Mouse (Mus musculus): ENCODE measurements around the gene L3mbtl1. TPM values are rescaled to one million over a fixed set of nuclear protein-coding genes. Genes with fewer than 3 reads are reported as not detected.

The L3mbtl1 gene
- polyA plus RNA-seq, 1 experiment from 2014 or later = 4.4 TPM

DNA sequence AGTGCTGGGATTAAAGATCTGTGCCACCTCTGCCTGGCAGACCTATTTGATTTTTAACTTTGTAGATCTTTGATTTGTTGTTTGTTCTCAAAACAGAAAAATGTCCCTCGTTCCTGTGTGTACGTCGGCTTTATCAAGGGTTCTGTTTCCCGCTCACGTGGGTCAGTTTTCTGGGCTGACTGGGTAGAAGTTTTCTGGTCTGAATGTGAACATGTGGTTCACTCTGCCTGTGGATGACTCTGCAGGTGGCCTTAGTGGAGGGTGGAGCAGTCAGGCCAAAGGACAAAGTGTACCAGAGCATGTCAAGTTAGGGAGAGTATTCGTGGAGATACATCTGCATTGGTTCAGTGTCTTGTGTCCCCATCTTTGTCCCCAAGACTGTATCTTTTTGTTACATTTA is 41.1 kb downstream of the L3mbtl1 start:
- Histone ChIP-seq H3K4me1 (no peaks in the 10 kb centered on the region), H3K27me3 (replicated peaks) (no peaks in the 10 kb centered on the region), H3K9ac (no peak overlapping the region), H3K36me3 (replicated peaks) (no peaks in the 10 kb centered on the region), H3K27ac (no peak overlapping the region), H3K9me3 (no peaks in the 10 kb centered on the region), H3K4me2 (no peak overlapping the region), H3K4me3 (no peak overlapping the region)
- no peak for ATAC-seq (replicated peaks)
- 88% methylated on average over 6 of the region's 6 CpGs for WGBS

DNA sequence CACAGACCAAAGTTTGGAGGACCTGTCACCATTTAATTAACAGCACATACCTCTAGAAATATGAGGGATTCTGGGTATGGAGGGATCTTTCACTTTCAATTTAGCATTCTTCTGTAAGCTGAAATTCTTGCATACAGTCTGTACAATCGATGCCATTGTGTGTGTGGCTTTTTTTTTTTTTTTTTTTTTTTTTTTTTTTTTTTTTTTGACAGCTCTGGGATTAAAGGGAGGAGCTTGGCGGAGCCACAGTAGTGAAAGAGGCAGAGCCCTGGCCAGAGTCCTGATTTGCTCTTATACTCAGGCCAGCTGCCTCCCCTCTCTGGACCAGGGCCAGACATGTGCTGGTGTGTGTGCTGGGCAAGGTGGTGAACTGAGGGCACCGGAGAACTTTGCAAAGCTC is 42.7 kb downstream of the L3mbtl1 start:
- ATAC-seq (replicated peaks) = no peak; the same call in 1 of the 2 replicates
- no peak overlapping the region for H3K4me3 ChIP-seq
- no peaks in the 10 kb centered on the region for H3K4me1 ChIP-seq
- H3K27me3 ChIP-seq (replicated peaks) = no peaks in the 10 kb centered on the region
- H3K4me2 ChIP-seq = no peak overlapping the region
- H3K27ac ChIP-seq = no peak overlapping the region
- H3K9me3 ChIP-seq = no peaks in the 10 kb centered on the region
- WGBS = 38% methylated on average over 3 of the region's 3 CpGs
- H3K9ac ChIP-seq = no peak overlapping the region
- H3K36me3 ChIP-seq (replicated peaks) = no peaks in the 10 kb centered on the region

DNA sequence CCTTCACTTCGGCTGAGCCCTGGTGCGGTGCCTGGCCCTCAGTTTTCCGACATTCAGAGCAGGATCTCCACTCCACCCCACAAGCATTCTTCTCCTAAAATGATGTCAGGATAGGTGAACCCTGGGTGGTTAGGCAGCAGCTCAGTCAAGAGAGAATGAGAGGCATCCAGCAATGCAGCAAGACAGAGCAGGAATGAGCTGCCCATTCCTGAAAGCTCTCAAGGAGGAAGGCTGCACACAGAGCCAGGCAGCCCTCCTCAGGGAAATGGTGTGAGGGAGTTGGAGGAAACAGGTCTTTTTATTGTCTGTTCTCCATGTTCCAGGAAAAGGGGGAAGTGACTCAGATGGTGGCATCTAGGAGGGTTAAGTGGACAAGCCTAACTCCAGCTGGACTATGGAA is 43.5 kb downstream of the L3mbtl1 start:
- WGBS = 90% methylated on average over 3 of the region's 3 CpGs
- ATAC-seq (replicated peaks) = no peak
- Histone ChIP-seq H3K27ac (no peak overlapping the region), H3K9me3 (no peaks in the 10 kb centered on the region), H3K9ac (no peak overlapping the region), H3K27me3 (replicated peaks) (no peaks in the 10 kb centered on the region), H3K4me3 (no peak overlapping the region), H3K36me3 (replicated peaks) (no peaks in the 10 kb centered on the region), H3K4me2 (no peak overlapping the region), H3K4me1 (no peaks in the 10 kb centered on the region)

- Histone ChIP-seq H3K36me3 (replicated peaks) (no peaks in the 10 kb centered on the region), H3K9me3 (no peaks in the 10 kb centered on the region), H3K9ac (no peak within 1 kb of the TSS), H3K4me2 (no peak within 1 kb of the TSS), H3K4me3 (no peak within 1 kb of the TSS), H3K27me3 (replicated peaks) (no peaks in the 10 kb centered on the region), H3K27ac (no peak within 1 kb of the TSS), H3K4me1 (no peaks in the 10 kb centered on the region)
- ATAC-seq (replicated peaks) = no peak
- 75% methylated on average over 8 of the region's 8 CpGs for WGBS
Measured at GRCm38 (mm10) chr2:162987218-162987617, 43.9 kb downstream of the L3mbtl1 start, which contains the start of gene Sgk2. Gene Sgk2, plus strand, starts transcription at chr2:162987330.

DNA sequence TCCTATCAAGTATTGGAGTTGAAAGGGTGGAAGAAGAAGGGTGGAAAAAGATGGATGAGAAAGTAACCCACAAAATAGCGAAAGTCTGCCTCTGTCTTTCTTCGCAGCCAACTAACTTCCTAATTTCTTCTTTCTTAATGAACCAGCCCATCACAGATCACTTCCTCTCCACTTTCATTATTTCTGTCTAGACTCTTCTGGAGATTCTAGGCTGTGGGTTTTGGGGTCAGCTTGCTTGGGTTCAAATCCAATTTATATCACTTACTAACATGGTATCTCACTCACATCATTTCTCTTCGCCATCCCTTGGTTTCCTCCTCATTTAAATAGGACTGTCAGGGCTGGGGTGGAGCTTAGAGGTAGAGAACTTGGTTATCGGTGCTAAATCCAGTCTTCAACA is 45.0 kb downstream of the L3mbtl1 start:
- H3K9ac ChIP-seq = no peak overlapping the region
- H3K27ac ChIP-seq = no peak overlapping the region
- no peak overlapping the region for H3K4me3 ChIP-seq
- H3K36me3 ChIP-seq (replicated peaks) = no peaks in the 10 kb centered on the region
- no peaks in the 10 kb centered on the region for H3K9me3 ChIP-seq
- ATAC-seq (replicated peaks) = no peak
- H3K4me1 ChIP-seq = no peaks in the 10 kb centered on the region
- no peaks in the 10 kb centered on the region for H3K27me3 ChIP-seq (replicated peaks)
- no peak overlapping the region for H3K4me2 ChIP-seq
- WGBS = 87% methylated on average over 4 of the region's 4 CpGs

DNA sequence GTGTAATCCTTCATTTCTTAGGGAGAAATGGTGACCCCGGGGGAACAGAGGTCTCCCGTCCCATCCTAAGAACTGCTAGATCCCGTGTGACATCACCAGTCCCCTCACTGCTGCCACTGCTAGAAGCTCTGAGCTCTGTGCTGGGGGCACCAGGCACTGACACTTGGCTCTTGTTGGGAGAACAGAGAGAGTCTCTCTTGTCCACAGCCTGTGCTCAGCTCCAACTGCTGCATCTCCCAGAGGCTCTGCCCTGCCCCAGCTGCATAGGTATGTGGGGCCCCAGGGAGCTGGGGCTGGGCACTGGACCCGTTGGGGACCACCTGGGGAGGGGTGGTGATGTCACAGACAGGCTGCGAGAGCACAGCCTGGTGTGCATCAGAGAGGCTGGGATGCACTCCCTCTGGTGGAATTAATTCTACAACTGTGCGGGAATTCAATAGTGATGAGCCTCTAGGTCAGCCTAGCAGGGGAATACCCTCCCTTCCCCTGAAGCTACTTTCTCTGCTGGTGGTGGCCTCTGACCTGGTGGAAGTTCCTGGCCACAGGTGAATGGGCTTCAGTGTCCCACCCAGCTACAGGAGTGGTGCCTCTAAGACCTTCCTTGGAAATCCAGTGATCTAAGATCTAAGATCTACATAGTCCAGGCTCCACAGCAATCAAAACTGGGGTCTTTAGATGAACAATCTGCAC is 48.3 kb downstream of the L3mbtl1 start:
- H3K4me3 ChIP-seq = no peak overlapping the region
- ATAC-seq (replicated peaks) = no peak
- H3K9me3 ChIP-seq = no peaks in the 10 kb centered on the region
- no peaks in the 10 kb centered on the region for H3K4me1 ChIP-seq
- no peaks in the 10 kb centered on the region for H3K27me3 ChIP-seq (replicated peaks)
- H3K9ac ChIP-seq = no peak overlapping the region
- H3K36me3 ChIP-seq (replicated peaks) = no peaks in the 10 kb centered on the region
- no peak overlapping the region for H3K27ac ChIP-seq
- no peak overlapping the region for H3K4me2 ChIP-seq
- 32% methylated on average over 6 of the region's 6 CpGs for WGBS

- ATAC-seq (replicated peaks) = no peak
Measured at GRCm38 (mm10) chr2:162992084-162992437, 48.8 kb downstream of the L3mbtl1 start.

GRCm38 (mm10) chr2:162993881-162994616 is 50.8 kb downstream of the L3mbtl1 start:
- Histone ChIP-seq H3K9ac (no peak overlapping the region), H3K27me3 (replicated peaks) (no peaks in the 10 kb centered on the region), H3K4me2 (no peak overlapping the region), H3K4me1 (peaks cover 3% of the 10 kb centered on the region; the same call in 1 of the 2 replicates), H3K36me3 (replicated peaks) (no peaks in the 10 kb centered on the region), H3K27ac (no peak overlapping the region), H3K9me3 (no peaks in the 10 kb centered on the region), H3K4me3 (no peak overlapping the region)
- ATAC-seq (replicated peaks) = no peak
- 85% methylated on average over 9 of the region's 9 CpGs for WGBS

More at GRCm38 (mm10) chr2:162992084-162992437, 48.8 kb downstream of the L3mbtl1 start:
- H3K4me3 ChIP-seq = no peak overlapping the region
- no peaks in the 10 kb centered on the region for H3K36me3 ChIP-seq (replicated peaks)
- H3K27ac ChIP-seq = no peak overlapping the region
- no peak overlapping the region for H3K9ac ChIP-seq
- no peaks in the 10 kb centered on the region for H3K27me3 ChIP-seq (replicated peaks)
- H3K9me3 ChIP-seq = no peaks in the 10 kb centered on the region
- H3K4me2 ChIP-seq = no peak overlapping the region
- no peaks in the 10 kb centered on the region for H3K4me1 ChIP-seq

- Histone ChIP-seq H3K27ac (no peak overlapping the region), H3K9me3 (no peaks in the 10 kb centered on the region), H3K27me3 (replicated peaks) (no peaks in the 10 kb centered on the region), H3K4me2 (peak overlapping the region; percentile 34), H3K36me3 (replicated peaks) (no peaks in the 10 kb centered on the region), H3K4me1 (peaks cover 3% of the 10 kb centered on the region; the same call in 1 of the 2 replicates), H3K4me3 (peak overlapping the region; percentile 12; the same call in 1 of the 2 replicates), H3K9ac (no peak overlapping the region)
- 31% methylated on average over 18 of the region's 18 CpGs for WGBS
- peak; percentile 60; the same call in 1 of the 2 replicates for ATAC-seq (replicated peaks)
Measured at GRCm38 (mm10) chr2:162998528-162999230, 55.4 kb downstream of the L3mbtl1 start.

DNA sequence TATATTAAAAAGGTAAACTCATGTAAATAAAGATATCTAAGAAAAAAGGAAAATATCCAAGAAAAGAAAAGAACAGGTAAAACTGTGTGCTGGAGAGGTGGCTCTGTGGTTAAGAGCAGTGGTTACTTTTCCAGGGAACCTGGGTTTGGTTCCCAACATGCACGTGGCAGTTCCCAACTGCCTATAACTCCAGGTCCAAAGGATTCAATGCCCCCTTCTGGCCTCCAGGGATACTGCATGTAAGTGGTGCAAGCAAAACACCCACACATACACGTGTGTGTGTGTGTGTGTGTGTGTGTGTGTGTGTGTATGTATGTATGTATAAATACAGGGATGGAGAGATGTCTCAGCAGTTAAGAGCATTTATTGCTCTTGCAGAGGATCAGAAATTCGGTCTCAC is 56.5 kb downstream of the L3mbtl1 start:
- H3K27ac ChIP-seq = no peak overlapping the region
- H3K36me3 ChIP-seq (replicated peaks) = no peaks in the 10 kb centered on the region
- H3K4me1 ChIP-seq = peaks cover 3% of the 10 kb centered on the region; the same call in 1 of the 2 replicates
- H3K4me3 ChIP-seq = no peak overlapping the region
- WGBS = 36% methylated on average over 3 of the region's 3 CpGs
- ATAC-seq (replicated peaks) = no peak
- H3K27me3 ChIP-seq (replicated peaks) = no peaks in the 10 kb centered on the region
- no peak overlapping the region for H3K4me2 ChIP-seq
- no peaks in the 10 kb centered on the region for H3K9me3 ChIP-seq
- H3K9ac ChIP-seq = no peak overlapping the region

DNA sequence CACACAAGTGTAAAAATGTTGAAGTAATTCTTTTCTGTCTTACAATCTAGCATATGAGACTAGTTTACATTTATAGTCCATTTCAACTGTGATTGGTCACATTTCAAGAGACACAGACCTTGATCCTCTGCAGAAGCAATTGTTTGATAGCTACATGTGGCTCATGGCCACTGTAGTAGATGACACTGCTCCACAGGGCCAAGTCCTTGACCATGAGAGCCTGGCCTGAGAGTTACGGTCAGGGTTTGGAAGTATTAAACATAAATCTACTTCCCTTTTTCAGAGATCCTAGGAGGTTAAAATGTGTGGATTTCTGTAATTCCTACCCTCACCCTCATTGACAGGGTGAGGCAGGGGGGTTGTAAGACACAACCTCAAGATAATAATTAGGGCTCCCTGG is 57.8 kb downstream of the L3mbtl1 start:
- no peak overlapping the region for H3K9ac ChIP-seq
- peaks cover 3% of the 10 kb centered on the region; the same call in 1 of the 2 replicates for H3K4me1 ChIP-seq
- no peaks in the 10 kb centered on the region for H3K36me3 ChIP-seq (replicated peaks)
- no peaks in the 10 kb centered on the region for H3K27me3 ChIP-seq (replicated peaks)
- H3K9me3 ChIP-seq = no peaks in the 10 kb centered on the region
- H3K4me2 ChIP-seq = no peak overlapping the region
- H3K4me3 ChIP-seq = no peak overlapping the region
- ATAC-seq (replicated peaks) = no peak
- WGBS = 98% methylated on average over 1 of the region's 1 CpGs
- H3K27ac ChIP-seq = no peak overlapping the region

- H3K27me3 ChIP-seq (replicated peaks) = no peaks in the 10 kb centered on the region
- 78% methylated on average over 4 of the region's 4 CpGs for WGBS
- H3K36me3 ChIP-seq (replicated peaks) = no peaks in the 10 kb centered on the region
- no peak overlapping the region for H3K9ac ChIP-seq
- no peak overlapping the region for H3K4me3 ChIP-seq
- no peak overlapping the region for H3K4me2 ChIP-seq
- no peaks in the 10 kb centered on the region for H3K4me1 ChIP-seq
- no peak for ATAC-seq (replicated peaks)
- no peak overlapping the region for H3K27ac ChIP-seq
- no peaks in the 10 kb centered on the region for H3K9me3 ChIP-seq
Measured at GRCm38 (mm10) chr2:163007299-163007698, 64.0 kb downstream of the L3mbtl1 start.

Measured in midbrain, embryonic 15.5 days (tissue).